Mouse (Mus musculus): Measurements from ENCODE around the gene Baz2b. TPM values are rescaled to one million over a fixed set of nuclear protein-coding genes. Genes with fewer than 3 reads are reported as not detected.

The Baz2b gene
- polyA plus RNA-seq, 1 experiment from 2014 or later, result 34.0 TPM

GRCm38 (mm10) chr2:60233147-60233546 lies 23.5 kb upstream of the Baz2b start:
- no peak for DNase-seq (ENCODE audit: low spot score)
- TF ChIP-seq CTCF (IDR thresholded peaks at IDR 0.05; ENCODE audit: low read depth) (no peak), EP300 (optimal IDR thresholded peaks at IDR 0.05) (no peak)
- H3K4me1 ChIP-seq (replicated peaks; ENCODE audit: control insufficient read depth, insufficient read depth), result no peaks in the 10 kb centered on the region
- H3K9me3 ChIP-seq (ENCODE audit: control insufficient read depth, low read length), result no peaks in the 10 kb centered on the region
- peaks cover 12% of the 10 kb centered on the region for H3K36me3 ChIP-seq (ENCODE audit: control insufficient read depth, insufficient read depth, low read length)
- no peak overlapping the region for H3K4me3 ChIP-seq (ENCODE audit: low read depth, low read length)
- H3K27me3 ChIP-seq (ENCODE audit: control insufficient read depth, insufficient read depth, low read length), result no peaks in the 10 kb centered on the region
- no peak for ATAC-seq (ENCODE audit: low FRiP score, low TSS enrichment)
- H3K27ac ChIP-seq (replicated peaks), result no peak overlapping the region
- no peak overlapping the region for H3K4me2 ChIP-seq (replicated peaks; ENCODE audit: low read depth)
- 52% methylated on average over 2 of the region's 2 CpGs for WGBS
- no peak overlapping the region for H3K9ac ChIP-seq (ENCODE audit: low read length)

GRCm38 (mm10) chr2:60230361-60230760 lies 20.7 kb upstream of the Baz2b start:
- H3K27me3 ChIP-seq (ENCODE audit: control insufficient read depth, insufficient read depth, low read length), result no peaks in the 10 kb centered on the region
- H3K4me1 ChIP-seq (replicated peaks; ENCODE audit: control insufficient read depth, insufficient read depth), result no peaks in the 10 kb centered on the region
- no peak overlapping the region for H3K4me3 ChIP-seq (ENCODE audit: low read depth, low read length)
- TF ChIP-seq CTCF (IDR thresholded peaks at IDR 0.05; ENCODE audit: low read depth) (no peak), EP300 (optimal IDR thresholded peaks at IDR 0.05) (no peak)
- H3K4me2 ChIP-seq (replicated peaks; ENCODE audit: low read depth), result no peak overlapping the region
- 81% methylated on average over 2 of the region's 2 CpGs for WGBS
- peaks cover 5% of the 10 kb centered on the region for H3K36me3 ChIP-seq (ENCODE audit: control insufficient read depth, insufficient read depth, low read length)
- no peaks in the 10 kb centered on the region for H3K9me3 ChIP-seq (ENCODE audit: control insufficient read depth, low read length)
- no peak for ATAC-seq (ENCODE audit: low FRiP score, low TSS enrichment)
- H3K27ac ChIP-seq (replicated peaks), result no peak overlapping the region
- no peak for DNase-seq (ENCODE audit: low spot score)
- H3K9ac ChIP-seq (ENCODE audit: low read length), result no peak overlapping the region

GRCm38 (mm10) chr2:60228470-60228869 lies 18.8 kb upstream of the Baz2b start:
- Histone ChIP-seq H3K36me3 (ENCODE audit: control insufficient read depth, insufficient read depth, low read length) (no peaks in the 10 kb centered on the region; the same call in 1 of the 2 replicates), H3K9me3 (ENCODE audit: control insufficient read depth, low read length) (no peaks in the 10 kb centered on the region), H3K27ac (replicated peaks) (no peak overlapping the region), H3K4me2 (replicated peaks; ENCODE audit: low read depth) (no peak overlapping the region), H3K4me1 (replicated peaks; ENCODE audit: control insufficient read depth, insufficient read depth) (no peaks in the 10 kb centered on the region), H3K27me3 (ENCODE audit: control insufficient read depth, insufficient read depth, low read length) (no peaks in the 10 kb centered on the region), H3K4me3 (ENCODE audit: low read depth, low read length) (no peak overlapping the region), H3K9ac (ENCODE audit: low read length) (no peak overlapping the region)
- DNase-seq (ENCODE audit: low spot score), result no peak
- no peak for TF ChIP-seq CTCF (IDR thresholded peaks at IDR 0.05; ENCODE audit: low read depth)
- TF ChIP-seq EP300 (optimal IDR thresholded peaks at IDR 0.05), result no peak
- no peak for ATAC-seq (ENCODE audit: low FRiP score, low TSS enrichment)
- 63% methylated on average over 1 of the region's 1 CpGs for WGBS

DNA sequence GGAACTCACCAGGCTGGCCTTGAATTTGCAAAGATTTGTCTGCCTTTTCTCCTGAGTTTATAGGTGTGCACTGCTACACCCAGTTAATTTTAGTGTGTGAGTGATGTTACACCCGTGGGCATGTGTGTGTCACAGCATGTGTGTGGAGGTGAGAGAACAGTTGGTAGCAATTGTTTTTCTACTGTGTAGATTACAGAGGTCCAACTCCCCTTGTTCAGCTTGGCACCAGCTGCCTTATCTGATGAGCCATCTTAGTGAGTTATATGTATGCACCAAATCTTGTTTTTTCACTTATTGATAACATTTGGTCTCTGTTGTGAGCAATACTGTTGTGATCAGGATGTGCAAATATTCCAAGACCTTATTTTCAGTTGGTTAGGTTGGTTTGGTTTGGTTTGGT lies 13.8 kb upstream of the Baz2b start:
- H3K4me2 ChIP-seq (replicated peaks; ENCODE audit: low read depth), result no peak overlapping the region
- no peaks in the 10 kb centered on the region for H3K36me3 ChIP-seq (ENCODE audit: control insufficient read depth, insufficient read depth, low read length)
- DNase-seq (ENCODE audit: low spot score), result no peak
- H3K27ac ChIP-seq (replicated peaks), result no peak overlapping the region
- ATAC-seq (ENCODE audit: low FRiP score, low TSS enrichment), result no peak
- H3K4me1 ChIP-seq (replicated peaks; ENCODE audit: control insufficient read depth, insufficient read depth), result 0 out of 2 replicates have a peak, but pooled peaks cover 2% of the 10 kb centered on the region
- no peak for TF ChIP-seq CTCF (IDR thresholded peaks at IDR 0.05; ENCODE audit: low read depth)
- TF ChIP-seq EP300 (optimal IDR thresholded peaks at IDR 0.05), result no peak
- H3K4me3 ChIP-seq (ENCODE audit: low read depth, low read length), result no peak overlapping the region
- H3K9ac ChIP-seq (ENCODE audit: low read length), result no peak overlapping the region
- WGBS, result 79% methylated on average over 1 of the region's 1 CpGs
- no peaks in the 10 kb centered on the region for H3K9me3 ChIP-seq (ENCODE audit: control insufficient read depth, low read length)
- H3K27me3 ChIP-seq (ENCODE audit: control insufficient read depth, insufficient read depth, low read length), result no peaks in the 10 kb centered on the region

- H3K9me3 ChIP-seq (ENCODE audit: control insufficient read depth, low read length), result no peaks in the 10 kb centered on the region
- H3K4me1 ChIP-seq (replicated peaks; ENCODE audit: control insufficient read depth, insufficient read depth), result 0 out of 2 replicates have a peak, but pooled peaks cover 2% of the 10 kb centered on the region
- ATAC-seq (ENCODE audit: low FRiP score, low TSS enrichment) (no peak), DNase-seq (ENCODE audit: low spot score) (no peak)
- H3K4me3 ChIP-seq (ENCODE audit: low read depth, low read length), result no peak overlapping the region
- H3K36me3 ChIP-seq (ENCODE audit: control insufficient read depth, insufficient read depth, low read length), result no peaks in the 10 kb centered on the region
- WGBS, result 62% methylated on average over 2 of the region's 2 CpGs
- H3K9ac ChIP-seq (ENCODE audit: low read length), result no peak overlapping the region
- H3K27ac ChIP-seq (replicated peaks), result no peak overlapping the region
- TF ChIP-seq EP300 (optimal IDR thresholded peaks at IDR 0.05) (no peak), CTCF (IDR thresholded peaks at IDR 0.05; ENCODE audit: low read depth) (no peak)
- H3K4me2 ChIP-seq (replicated peaks; ENCODE audit: low read depth), result no peak overlapping the region
- H3K27me3 ChIP-seq (ENCODE audit: control insufficient read depth, insufficient read depth, low read length), result no peaks in the 10 kb centered on the region
Measured at GRCm38 (mm10) chr2:60221954-60222353, 12.3 kb upstream of the Baz2b start.

DNA sequence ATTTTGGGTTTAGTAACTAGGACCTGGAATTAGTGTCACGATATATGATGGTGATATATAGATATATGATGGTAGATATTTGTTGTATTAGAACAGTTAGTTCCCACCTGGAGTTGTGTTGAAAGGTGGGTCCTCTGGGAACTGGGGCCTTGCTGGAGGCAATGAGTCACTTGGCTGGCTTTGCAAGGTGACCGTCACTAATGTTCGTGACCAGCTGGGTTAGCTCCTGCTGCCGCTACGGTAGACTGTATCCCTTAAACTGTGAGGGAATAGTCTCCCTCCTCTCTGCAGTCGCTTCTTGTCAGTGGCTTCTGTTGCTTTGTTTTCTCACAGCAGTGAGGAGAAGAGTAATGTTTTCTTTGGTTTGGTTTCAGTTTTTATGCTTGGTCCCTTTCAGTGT lies 11.6 kb upstream of the Baz2b start:
- H3K9me3 ChIP-seq (ENCODE audit: control insufficient read depth, low read length), result no peaks in the 10 kb centered on the region
- H3K27me3 ChIP-seq (ENCODE audit: control insufficient read depth, insufficient read depth, low read length), result no peaks in the 10 kb centered on the region
- no peak overlapping the region for H3K4me3 ChIP-seq (ENCODE audit: low read depth, low read length)
- no peaks in the 10 kb centered on the region for H3K36me3 ChIP-seq (ENCODE audit: control insufficient read depth, insufficient read depth, low read length)
- no peak for ATAC-seq (ENCODE audit: low FRiP score, low TSS enrichment)
- no peak overlapping the region for H3K4me2 ChIP-seq (replicated peaks; ENCODE audit: low read depth)
- 0 out of 2 replicates have a peak, but pooled peaks cover 2% of the 10 kb centered on the region for H3K4me1 ChIP-seq (replicated peaks; ENCODE audit: control insufficient read depth, insufficient read depth)
- no peak overlapping the region for H3K9ac ChIP-seq (ENCODE audit: low read length)
- H3K27ac ChIP-seq (replicated peaks), result no peak overlapping the region
- TF ChIP-seq CTCF (IDR thresholded peaks at IDR 0.05; ENCODE audit: low read depth) (no peak), EP300 (optimal IDR thresholded peaks at IDR 0.05) (no peak)
- DNase-seq (ENCODE audit: low spot score), result no peak
- 38% methylated on average over 6 of the region's 6 CpGs for WGBS
